Mouse (Mus musculus): ENCODE measurements around the gene Rhno1. TPM values are rescaled to one million over a fixed set of nuclear protein-coding genes. Genes with fewer than 3 reads are reported as not detected.

The Rhno1 gene
- total RNA-seq (2023), result 10 to 100 TPM; 30.0 to 36.6 TPM

GRCm38 (mm10) chr6:128362381-128363006, at the start of gene Rhno1, which contains the start of gene Foxm1:
Gene Rhno1 (minus strand): TSS chr6:128362911.
Gene Foxm1 (plus strand): TSS chr6:128362967.

GRCm38 (mm10) chr6:128398996-128399395, 36.3 kb upstream of the Rhno1 start, which contains the start of gene Nrip2:
Gene Nrip2 (plus strand): TSS chr6:128399296.

GRCm38 (mm10) chr6:128375192-128375591, 12.5 kb upstream of the Rhno1 start, which contains the start of the genes Tex52 and Gm44596:
Gene Tex52 (plus strand): TSS chr6:128375456.
Gene Gm44596 (plus strand): TSS chr6:128375503.

GRCm38 (mm10) chr6:128355726-128356416, 6.8 kb downstream of the Rhno1 start, which contains the start of gene Tulp3:
Gene Tulp3 (minus strand): TSS chr6:128355851.

Other genes starting within 250 kb of the Rhno1 start
- 1 to 10 TPM in 1 of 2 experiments, under 1 TPM in 1; 0.91 to 1.4 TPM for gene Tspan9, start 219.3 kb downstream of the Rhno1 start, total RNA-seq (2023)
- gene Tead4, start 62.1 kb downstream of the Rhno1 start, total RNA-seq (2023), result under 1 TPM; 0.20 to 0.38 TPM
- under 1 TPM; 0.37 to 0.84 TPM for gene Tulp3, start 7.1 kb downstream of the Rhno1 start, total RNA-seq (2023)
- gene Foxm1, start 56 bp upstream of the Rhno1 start, total RNA-seq (2023), result 10 to 100 TPM; 48.9 to 56.7 TPM
- not detected for gene Tex52, start 12.5 kb upstream of the Rhno1 start, total RNA-seq (2023)
- not detected for gene Gm44596, start 12.6 kb upstream of the Rhno1 start, total RNA-seq (2023)
- not detected for gene Nrip2, start 36.4 kb upstream of the Rhno1 start, total RNA-seq (2023)
- gene Itfg2, start 62.0 kb upstream of the Rhno1 start, total RNA-seq (2023), result 10 to 100 TPM; 12.3 to 12.7 TPM
- gene Fkbp4, start 75.8 kb upstream of the Rhno1 start, total RNA-seq (2023), result 10 to 100 TPM; 39.2 to 39.7 TPM
- not detected for gene Pzp, start 163.8 kb upstream of the Rhno1 start, total RNA-seq (2023)
- not detected for gene A2ml1, start 218.7 kb upstream of the Rhno1 start, total RNA-seq (2023)